Mouse (Mus musculus) kidney, adult 18-20 months (tissue): ENCODE results near the gene P2ry13.

Experiments used
- DNase-seq: peaks from one replicate; pipeline ENCODE4 v3.0.0; 2021

P2ry13 gene

DNA sequence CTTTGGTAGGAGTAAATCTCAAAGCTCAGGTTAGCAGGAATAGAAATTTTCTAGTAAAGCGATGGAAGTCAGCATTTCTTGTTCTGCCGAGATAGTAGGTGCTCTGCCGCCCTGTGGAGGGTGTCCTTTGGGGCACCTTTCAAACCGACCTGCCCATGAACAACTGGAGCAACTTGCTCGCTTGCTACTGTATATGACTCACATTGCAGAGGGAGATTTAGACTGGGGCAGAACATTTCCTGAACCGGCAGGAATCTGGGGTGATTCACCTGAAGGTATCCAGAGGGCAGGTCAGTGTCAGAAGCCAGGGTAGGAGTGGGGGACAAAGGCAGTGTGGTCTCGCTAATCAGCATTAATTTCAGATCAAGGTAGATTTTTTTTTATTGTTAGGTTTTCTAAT lies 15.7 kb downstream of the P2ry13 start, which contains the start of gene Gpr87:
Gpr87 (minus strand) TSS at position 167 of the 400 bp plus-strand sequence.
- no peak for DNase-seq

DNA sequence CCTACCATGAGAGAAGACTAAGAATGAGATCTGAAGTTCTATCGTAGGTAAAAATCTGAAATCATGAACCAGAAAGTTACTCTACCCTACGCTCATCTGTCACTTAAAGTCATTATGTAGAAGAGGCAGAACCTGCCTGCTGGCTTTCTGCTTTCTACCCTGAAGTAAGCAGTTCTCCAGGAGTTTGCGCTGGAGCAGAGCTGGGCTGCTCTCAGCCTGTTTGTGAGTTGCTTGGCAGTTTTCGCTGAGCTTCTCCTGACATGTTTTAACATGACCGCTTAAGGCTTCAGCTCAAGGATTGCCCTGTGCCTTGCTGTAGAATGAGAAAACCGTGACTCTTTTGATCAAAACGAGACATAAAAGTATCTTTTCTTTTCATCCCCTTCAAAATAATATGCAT lies 16.6 kb downstream of the P2ry13 start:
- no peak for DNase-seq

DNA sequence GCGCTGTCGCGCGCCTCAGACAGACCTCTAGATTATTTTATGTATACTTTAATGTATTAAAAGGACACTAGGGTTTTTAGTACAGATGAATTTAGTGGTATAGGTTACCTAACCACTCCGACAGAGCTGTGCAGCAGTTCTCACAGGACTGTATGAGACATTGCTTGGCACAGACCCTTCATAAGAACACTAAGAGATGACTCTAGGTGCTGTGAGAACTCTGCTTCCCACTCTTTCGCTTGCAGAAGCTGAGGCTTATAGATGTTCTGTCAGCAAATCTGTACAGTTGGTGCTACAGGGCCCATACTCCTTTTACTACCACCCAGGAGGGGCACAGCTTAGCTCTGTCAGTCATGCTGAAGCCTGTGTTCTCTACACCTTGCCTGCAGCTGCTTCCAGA lies 19.0 kb downstream of the P2ry13 start:
- DNase-seq, result no peak

DNA sequence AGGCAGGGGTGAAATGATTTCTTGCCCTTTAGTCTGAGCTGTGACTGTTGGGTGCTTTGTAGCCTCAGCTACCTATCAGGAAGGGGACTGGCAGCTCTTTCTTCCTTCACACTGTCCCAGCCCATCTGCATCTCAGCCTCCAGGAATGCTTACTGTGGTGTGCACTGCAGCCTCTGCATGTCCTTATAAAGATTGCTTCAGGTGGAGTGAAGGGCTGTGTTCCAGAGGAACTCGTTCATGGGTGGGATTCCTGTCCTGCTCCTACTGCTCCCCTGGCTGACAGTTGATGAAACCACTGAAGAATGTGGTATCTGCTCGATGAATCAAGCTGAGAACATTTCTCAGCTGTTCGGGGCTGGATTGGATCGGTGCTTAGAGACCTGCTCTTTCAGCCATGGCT lies 23.3 kb downstream of the P2ry13 start:
- DNase-seq, result no peak

DNA sequence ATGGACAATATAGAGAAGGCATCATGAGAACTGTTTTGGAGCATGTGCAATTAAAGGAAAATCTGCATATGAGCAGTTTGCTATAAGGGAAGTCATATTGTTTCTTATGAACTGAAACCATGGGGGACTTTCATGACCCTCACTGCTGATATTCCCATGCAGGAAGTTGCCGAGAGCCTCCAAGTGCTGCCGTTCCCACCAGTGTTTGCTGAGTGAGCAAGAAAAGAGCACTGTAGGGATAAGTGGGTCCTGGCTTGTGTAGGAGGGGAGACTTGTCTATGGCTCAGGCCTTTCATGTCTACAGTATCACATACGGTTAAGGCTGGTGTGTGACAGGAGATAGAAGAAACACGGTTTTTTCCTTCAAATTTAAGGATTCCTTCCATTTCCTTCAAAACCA lies 25.0 kb downstream of the P2ry13 start:
- DNase-seq, result no peak

DNA sequence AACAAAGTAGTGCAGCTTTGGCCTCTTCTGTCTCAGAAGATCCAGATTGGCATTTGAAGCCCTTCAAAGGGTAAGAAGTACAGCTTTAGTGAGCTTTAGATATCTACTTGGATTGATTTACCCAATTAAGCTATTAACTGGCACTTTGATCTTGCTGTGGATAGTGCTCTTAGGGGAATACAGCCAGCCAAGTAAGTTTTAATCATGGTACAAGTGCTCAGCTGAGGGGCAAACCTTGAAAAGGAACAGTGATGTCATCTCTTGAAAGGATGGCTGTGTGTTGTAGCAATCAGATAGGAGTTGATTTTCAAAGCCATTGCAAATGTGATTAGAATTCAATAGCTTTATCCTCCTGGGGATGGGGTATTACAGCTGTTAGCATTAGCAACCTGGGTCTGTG lies 28.6 kb downstream of the P2ry13 start:
- no peak for DNase-seq

DNA sequence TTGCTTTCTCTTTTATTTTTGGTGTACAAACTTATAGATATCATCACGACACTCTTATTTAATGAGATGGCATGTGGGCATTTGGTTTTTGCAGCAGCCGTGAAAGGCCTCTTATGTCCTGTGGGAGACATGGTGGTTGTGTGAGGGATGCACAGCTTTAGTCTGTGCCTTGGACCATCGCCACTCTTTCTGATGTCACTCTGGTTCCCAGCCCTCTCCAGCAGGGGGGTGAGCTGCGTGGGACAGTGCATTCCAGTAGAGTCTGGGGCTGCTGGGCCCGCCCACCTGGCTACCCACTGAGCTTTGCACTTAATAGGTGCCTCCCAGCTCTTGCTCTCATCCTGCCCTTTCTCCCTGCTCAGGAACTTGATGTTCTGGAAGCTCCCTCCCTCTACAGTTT lies 29.5 kb downstream of the P2ry13 start:
- no peak for DNase-seq

DNA sequence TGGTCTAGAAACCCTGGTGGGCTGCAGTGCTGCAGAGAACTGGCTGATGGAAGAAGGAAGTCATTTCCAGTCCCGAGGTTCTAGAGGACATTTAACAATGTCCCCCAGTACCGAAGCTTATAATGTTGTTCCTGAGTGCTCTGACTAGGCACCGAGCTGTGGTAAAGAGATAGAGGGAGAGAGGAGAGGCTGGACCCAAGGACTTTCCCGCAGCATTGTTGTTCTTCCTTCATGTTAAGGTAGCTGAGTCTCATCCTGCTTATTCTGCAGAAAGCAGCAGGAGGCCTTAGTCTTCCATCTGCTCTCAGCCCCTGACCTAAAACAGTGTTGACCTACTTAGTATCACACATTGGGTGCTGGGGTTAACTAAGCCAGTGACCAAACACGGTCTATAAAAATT lies 33.8 kb downstream of the P2ry13 start:
- DNase-seq, result no peak

DNA sequence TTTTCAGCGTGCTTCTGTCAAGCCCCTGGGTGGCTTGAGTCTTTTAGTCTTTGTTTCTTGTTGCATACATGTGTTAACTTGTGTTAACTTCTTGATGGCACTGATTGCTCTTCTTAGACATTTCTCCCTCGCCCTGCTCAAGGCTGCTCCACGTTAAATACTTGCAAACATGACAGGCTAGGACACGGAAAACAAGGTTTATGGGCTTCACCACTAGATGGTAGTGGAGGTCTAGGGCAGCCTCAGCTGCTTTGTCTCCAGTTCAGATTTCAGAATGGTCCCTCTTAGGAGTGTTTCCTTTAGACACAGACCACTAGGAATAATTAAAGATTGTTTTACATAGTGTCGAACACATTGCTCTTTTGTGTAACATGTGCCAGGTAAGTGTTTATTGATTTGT lies 35.4 kb downstream of the P2ry13 start:
- no peak for DNase-seq

DNA sequence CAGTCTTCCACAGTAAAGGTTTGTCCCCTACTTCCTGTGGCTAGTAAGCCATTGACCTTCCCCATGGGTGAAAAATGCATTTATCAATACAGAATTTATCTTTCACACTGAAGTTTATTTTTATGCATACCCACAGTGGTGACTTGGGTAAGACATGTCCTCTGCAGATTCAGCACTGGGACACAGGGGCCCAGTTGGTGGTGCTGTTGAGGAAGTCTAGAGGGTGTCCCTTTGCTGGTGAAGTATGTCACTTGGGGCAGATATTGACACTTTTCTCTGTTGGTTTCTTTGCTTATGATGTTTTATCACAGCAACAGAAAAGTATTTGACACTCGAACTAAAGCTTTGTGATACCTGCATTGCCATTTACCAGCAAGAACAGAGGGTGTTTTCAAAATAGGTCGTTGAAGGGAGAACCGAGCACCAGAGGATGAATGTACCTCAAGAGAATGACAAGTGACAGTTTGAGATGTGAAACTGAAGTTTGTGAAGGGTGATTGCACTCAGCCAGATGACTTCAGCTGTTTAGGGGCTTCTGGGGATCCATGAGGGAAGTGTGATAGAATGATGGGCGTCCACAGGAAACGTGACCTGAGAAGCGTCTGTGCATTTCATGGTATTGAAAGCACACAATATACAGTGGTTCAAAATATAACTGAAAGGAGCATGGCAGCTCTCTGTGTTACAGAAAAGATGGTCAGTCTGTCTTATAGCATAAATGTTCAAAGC lies 36.1 kb downstream of the P2ry13 start:
- DNase-seq, result no peak

DNA sequence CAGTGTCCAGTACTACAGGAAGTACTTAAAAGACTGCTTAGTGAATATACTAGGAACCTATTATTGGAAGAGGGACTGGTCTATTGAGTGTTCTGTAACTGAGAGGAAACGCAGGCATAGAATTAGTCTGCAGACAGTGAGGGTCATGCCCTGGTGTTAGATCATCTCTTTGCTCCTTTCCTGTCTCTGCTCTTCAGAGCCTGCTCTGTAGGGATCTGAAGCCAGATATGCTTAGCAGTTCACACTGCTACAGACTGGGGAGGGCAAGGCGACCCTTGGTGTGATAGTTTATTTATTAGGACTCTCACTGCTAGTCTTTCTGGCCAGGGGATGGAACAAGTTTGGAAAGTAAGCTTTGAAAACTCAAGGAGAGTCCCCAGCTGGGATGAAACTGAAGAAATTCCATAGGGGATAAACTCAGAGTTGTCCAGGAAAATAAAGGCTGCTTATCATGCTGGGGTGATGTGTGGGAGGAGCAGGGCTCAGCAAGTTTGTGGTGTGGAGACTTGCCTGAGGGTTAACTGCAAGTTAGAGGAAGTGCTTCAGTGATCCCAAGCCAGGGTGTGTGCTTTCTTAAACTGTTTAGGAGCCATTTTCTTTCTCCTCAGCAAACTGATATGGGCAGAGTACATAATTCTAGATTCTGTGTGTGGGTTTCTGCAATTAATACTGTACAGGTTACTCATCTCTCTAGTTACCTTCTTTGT lies 40.6 kb downstream of the P2ry13 start:
- DNase-seq, result no peak

DNA sequence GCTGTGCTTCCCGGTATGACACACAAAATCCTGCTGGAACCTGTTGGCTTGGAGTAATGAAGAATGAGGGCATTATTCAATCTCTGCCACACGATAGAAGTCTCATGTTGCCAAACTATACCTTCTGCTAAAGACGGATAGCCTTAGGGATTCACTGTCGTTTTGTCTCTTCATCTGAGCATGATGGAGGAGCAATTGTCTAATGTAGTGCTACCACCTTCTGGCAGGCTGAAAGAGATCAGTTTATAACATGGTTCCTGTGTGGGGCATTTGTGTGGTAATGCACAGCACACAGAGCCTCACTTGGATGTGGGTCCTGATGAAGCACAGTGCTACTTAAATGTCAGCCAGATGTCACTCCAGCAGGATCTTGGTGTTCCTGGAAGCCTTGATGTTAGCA lies 41.5 kb downstream of the P2ry13 start:
- no peak for DNase-seq

DNA sequence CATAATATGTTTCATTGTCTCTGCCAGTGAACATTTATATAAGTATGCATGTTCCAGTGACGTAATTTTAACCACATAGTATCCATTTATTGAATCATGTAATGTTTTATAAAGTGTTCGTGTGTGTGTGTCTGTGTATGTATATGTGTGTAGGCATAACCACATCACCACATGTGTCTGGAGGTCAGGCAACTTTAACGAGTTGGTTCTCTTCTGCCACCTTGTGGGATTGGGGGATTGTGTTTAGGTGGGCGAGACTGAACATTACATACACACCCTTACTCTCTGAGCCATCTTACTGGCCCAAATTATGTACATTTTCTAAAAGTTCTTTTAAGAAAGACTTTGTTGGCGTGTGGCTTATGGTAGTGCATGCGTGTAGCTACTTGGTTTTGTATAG lies 42.2 kb downstream of the P2ry13 start:
- DNase-seq, result no peak

DNA sequence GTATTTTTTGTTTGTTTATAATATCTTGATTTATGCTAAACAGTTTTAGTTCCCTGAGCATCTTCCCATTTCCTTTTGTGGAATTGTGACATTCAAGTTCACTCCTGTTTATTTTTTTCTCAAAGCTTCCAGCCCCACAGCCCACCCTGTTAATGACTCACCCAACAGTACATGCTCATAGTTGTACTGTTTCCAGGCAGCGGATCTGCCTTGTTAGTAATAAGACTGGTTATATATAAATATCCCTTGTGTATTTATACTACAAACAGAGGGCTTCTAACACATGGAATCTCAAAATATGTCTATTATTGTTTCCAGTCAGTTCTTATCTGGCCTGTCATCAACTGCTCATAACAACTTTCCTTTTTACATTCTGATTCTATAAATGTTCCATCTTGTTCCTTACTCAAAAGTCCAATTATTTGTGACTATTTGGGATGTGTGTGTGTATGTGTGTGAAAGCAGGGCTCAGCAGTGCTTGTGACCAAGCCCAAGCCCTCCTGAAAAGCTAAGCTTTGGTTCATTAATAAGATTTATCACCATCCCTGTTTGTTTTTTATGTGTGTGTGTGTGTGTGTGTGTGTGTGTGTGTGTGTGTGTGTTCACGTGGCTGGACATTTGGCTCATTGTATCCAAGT lies 43.1 kb downstream of the P2ry13 start:
- no peak for DNase-seq

DNA sequence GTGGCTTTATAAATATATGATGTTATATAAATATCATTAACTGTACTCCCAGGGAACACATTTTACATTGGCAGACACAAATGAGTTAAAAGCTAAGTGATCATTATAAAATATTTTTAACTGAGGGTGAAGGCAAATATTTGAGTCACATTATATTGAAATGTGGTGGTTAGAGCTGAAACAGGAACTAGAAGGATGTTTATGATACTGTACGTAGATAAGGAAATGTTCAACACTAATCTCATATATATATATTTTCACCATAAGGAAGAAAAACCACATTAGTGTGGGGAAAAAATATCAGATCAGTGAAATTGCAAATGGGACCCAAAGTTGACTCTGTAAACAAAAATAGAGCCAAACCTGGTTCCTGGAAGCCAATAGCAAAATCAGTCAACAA lies 50.2 kb downstream of the P2ry13 start:
- no peak for DNase-seq
